16 mouse cellular contexts compared by ENCODE assay signal in the genomic region with DNA sequence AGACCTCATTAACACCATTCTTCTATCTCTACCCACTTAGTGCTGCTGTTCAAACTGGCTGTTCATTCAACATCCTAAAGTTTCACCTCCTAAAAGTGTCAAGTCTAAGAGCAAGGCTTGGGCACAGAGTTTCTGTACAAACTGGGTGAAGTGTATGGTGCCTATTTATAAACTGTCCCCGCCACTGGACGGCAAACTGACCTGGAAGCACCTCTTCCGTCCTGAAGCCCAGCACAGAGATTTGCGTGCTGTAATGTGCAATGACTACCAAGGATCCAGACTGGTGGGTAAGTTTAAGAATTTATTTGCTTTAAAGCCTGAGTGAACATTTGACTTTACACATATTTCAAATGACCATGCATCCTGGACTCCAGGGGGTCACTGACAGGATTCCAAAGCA.
"Had no signal": no experiment of that assay in that cellular context is flagged by ENCODE, and none has a peak within 500 bp of the region (broad histone marks: within the 10 kb centered on the region; RNA-seq: fewer than 3 reads in every experiment).

No protein-coding gene starts in this region.

- H3K4me1 ChIP-seq: limb, embryonic 10.5 days; liver, embryonic 15.5 days; midbrain, embryonic 10.5 days; neural tube, embryonic 13.5 days; stomach, embryonic 15.5 days had no signal

- H3K27ac ChIP-seq: left cerebral cortex, adult 2 months; limb, embryonic 10.5 days; liver, embryonic 15.5 days; midbrain, embryonic 10.5 days; neural tube, embryonic 13.5 days; stomach, embryonic 15.5 days had no signal

- H3K27me3 ChIP-seq: liver, embryonic 15.5 days; neural tube, embryonic 13.5 days; stomach, embryonic 15.5 days had no signal

- ATAC-seq: lung, postnatal 0 days; midbrain, embryonic 16.5 days had no signal

- H3K4me3 ChIP-seq: left cerebral cortex, adult 2 months; limb, embryonic 10.5 days; liver, embryonic 15.5 days; midbrain, embryonic 10.5 days; neural tube, embryonic 13.5 days; stomach, embryonic 15.5 days had no signal

- H3K4me2 ChIP-seq: liver, embryonic 11.5 days; liver, embryonic 15.5 days; neural tube, embryonic 13.5 days; stomach, embryonic 15.5 days had no signal

- H3K9me3 ChIP-seq: limb, embryonic 10.5 days; liver, embryonic 15.5 days; midbrain, embryonic 10.5 days; neural tube, embryonic 13.5 days; stomach, embryonic 15.5 days had no signal

- DNase-seq: kidney, postnatal 25 days; lung, adult 2 months; lung, postnatal 36 days; retina, postnatal 1 day; right cerebral cortex, postnatal 4 days; thymus, adult 2 months; thymus, postnatal 36 days had no signal

- H3K9ac ChIP-seq: liver, embryonic 15.5 days; neural tube, embryonic 13.5 days; stomach, embryonic 15.5 days had no signal
